Mouse (Mus musculus) small intestine, adult 2 months (tissue): ENCODE measurements around the gene BC004004. TPM values are rescaled to one million over a fixed set of nuclear protein-coding genes. Genes with fewer than 3 reads are reported as not detected.

Experiments used
- H3K27ac ChIP-seq: fragments of 200-500 bp; 2 replicates; pipeline ENCODE4 v1.5.1; 2012; ENCODE audit warnings: low read depth, low read length, control low read depth, inconsistent platforms; ENCODE audit not compliant: insufficient read depth
- H3K27me3 ChIP-seq: fragments of 200-500 bp; 2 replicates; pipeline ENCODE4 v1.6.1; 2012; ENCODE audit warnings: mild to moderate bottlenecking, moderate library complexity, low read length, inconsistent platforms; ENCODE audit not compliant: control insufficient read depth, insufficient read depth
- H3K36me3 ChIP-seq: fragments of 200-500 bp; 2 replicates; pipeline ENCODE4 v1.6.1; 2012; ENCODE audit warnings: mild to moderate bottlenecking, low read length, control low read depth, inconsistent platforms; ENCODE audit not compliant: control insufficient read depth, insufficient read depth
- H3K4me1 ChIP-seq: fragments of 200-500 bp; 2 replicates; pipeline ENCODE4 v1.6.1; 2012; ENCODE audit warnings: low read length, inconsistent platforms, mixed read lengths; ENCODE audit not compliant: control insufficient read depth, insufficient read depth, insufficient read length
- H3K4me3 ChIP-seq: fragments of 200-500 bp; 2 replicates; pipeline ENCODE4 v1.5.1; 2012; ENCODE audit warnings: low read depth, mild to moderate bottlenecking, control low read depth, inconsistent platforms, low read length, moderate library complexity
- CTCF ChIP-seq: fragments of 200-500 bp; IDR thresholded peaks from 2 replicates; pipeline ENCODE4 v1.5.1; 2012; ENCODE audit warnings: low read depth, mild to moderate bottlenecking, control low read depth, inconsistent platforms, low read length, moderate library complexity, mixed read lengths; ENCODE audit not compliant: insufficient replicate concordance, insufficient read length; ENCODE audit errors: extremely low read depth
- POLR2A ChIP-seq: fragments of 200-500 bp; IDR thresholded peaks from 2 replicates; pipeline ENCODE4 v1.6.1; 2012; ENCODE audit warnings: low read depth, mild to moderate bottlenecking, control low read depth, inconsistent platforms, low read length, moderate library complexity
- WGBS: fragments of 180-500 bp; shearing (Covaris S2); methylation state at CpG from one replicate; pipeline ENCODE4 v1.1.7; 2018; 5-methylcytosine and 5-hydroxymethylcytosine counted together
- polyA plus RNA-seq: library from polyadenylated mRNA; depleted of rRNA; stranded (reverse); fragments of >200 nt; gene quantifications from 2 replicates; pipeline ENCODE4 v1.2.3, GENCODE M21; 2012

The BC004004 gene
- polyA plus RNA-seq, 1 experiment, result 48.7 TPM

- Histone ChIP-seq H3K36me3 (peaks cover 45% of the 10 kb centered on the region), H3K27ac (no peak overlapping the region)
These were observed 63.6 kb downstream of the BC004004 start for GRCm38 (mm10) chr17:29332186-29332685.

GRCm38 (mm10) chr17:29336266-29336990 is 67.8 kb downstream of the BC004004 start:
- Histone ChIP-seq H3K4me1 (no peaks in the 10 kb centered on the region), H3K27ac (no peak overlapping the region), H3K36me3 (peaks cover 74% of the 10 kb centered on the region), H3K27me3 (no peaks in the 10 kb centered on the region), H3K4me3 (no peak overlapping the region)
- TF ChIP-seq POLR2A (no peak), CTCF (no peak)
- 92% methylated on average over 19 of the region's 19 CpGs for WGBS

More at GRCm38 (mm10) chr17:29332186-29332685, 63.6 kb downstream of the BC004004 start:
- WGBS, result 78% methylated on average over 4 of the region's 4 CpGs
- Histone ChIP-seq H3K27me3 (no peaks in the 10 kb centered on the region), H3K4me1 (no peaks in the 10 kb centered on the region), H3K4me3 (no peak overlapping the region)
- TF ChIP-seq CTCF (no peak), POLR2A (no peak)

DNA sequence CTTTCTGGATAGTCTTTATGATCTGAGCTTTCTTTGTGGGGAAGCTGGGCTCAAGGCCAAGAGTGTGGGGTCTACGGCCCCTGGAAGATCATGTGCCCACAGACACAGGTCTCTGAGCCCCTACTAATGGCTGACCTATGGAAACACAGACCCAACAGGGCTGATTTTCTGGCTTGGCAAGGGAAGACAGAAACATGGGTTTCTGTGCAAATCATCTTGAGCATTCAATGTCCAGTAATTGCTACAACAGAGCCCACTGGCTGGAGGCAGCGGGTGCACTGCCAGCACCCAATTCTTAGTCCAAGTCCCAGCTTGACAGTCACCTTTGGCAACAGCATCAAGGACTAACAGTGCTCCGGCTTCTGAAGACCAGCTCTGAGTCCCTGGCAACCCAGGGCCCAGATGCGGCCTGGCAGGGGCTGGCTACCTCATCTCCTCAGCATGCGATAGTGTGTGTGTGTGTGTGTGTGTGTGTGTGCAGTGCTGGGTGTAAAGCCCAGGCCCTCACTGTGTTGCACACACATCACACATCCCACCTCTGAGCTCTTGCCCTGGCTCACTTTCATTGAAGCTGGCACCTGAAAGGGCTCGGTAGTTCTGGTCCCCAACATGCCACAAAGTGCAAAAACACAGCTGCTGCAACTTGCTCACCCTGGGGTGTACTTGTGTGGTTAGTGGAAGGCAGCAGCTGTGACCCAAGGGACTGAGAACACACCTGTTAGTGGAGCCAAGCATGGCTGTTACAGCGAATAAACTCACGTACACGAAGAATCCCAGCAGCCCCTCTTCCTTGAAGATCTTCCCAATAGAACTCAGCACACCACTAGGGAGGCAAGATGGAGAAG is 69.6 kb downstream of the BC004004 start:
- Histone ChIP-seq H3K27me3 (no peaks in the 10 kb centered on the region), H3K4me3 (no peak overlapping the region), H3K4me1 (no peaks in the 10 kb centered on the region; the same call in 1 of the 2 replicates), H3K27ac (no peak overlapping the region), H3K36me3 (peaks cover 60% of the 10 kb centered on the region)
- TF ChIP-seq POLR2A, result no peak
- TF ChIP-seq CTCF, result no peak
- 88% methylated on average over 9 of the region's 9 CpGs for WGBS

DNA sequence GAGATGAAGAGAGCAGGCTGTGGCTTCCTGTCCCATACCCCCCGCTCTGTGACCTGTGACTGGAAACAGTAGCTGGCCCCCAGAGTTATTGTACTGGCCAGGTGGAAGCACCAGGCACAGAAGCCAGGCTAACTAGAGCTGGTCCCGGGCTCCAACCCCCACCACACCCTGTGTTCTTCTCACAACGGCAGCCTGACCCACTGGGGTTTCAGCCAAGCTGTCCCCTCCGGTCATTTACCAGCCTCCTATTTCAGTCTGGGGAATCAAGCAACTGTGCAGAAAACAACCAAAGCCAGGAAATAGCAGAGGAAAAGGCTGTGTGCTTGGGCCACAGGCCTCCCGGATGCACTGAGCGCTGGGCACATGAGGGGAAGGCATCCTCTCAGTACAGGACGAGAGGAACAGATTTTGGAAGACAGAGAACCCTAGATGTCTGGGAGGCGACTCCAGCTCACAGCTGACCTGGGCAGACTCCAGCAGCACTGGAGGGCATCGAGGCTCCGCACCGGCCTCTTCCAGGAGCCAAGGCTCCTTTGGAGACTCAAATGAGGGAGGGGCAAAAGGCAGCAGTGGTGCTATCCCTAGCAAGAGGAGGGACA is 70.7 kb downstream of the BC004004 start:
- WGBS, result 81% methylated on average over 11 of the region's 11 CpGs

DNA sequence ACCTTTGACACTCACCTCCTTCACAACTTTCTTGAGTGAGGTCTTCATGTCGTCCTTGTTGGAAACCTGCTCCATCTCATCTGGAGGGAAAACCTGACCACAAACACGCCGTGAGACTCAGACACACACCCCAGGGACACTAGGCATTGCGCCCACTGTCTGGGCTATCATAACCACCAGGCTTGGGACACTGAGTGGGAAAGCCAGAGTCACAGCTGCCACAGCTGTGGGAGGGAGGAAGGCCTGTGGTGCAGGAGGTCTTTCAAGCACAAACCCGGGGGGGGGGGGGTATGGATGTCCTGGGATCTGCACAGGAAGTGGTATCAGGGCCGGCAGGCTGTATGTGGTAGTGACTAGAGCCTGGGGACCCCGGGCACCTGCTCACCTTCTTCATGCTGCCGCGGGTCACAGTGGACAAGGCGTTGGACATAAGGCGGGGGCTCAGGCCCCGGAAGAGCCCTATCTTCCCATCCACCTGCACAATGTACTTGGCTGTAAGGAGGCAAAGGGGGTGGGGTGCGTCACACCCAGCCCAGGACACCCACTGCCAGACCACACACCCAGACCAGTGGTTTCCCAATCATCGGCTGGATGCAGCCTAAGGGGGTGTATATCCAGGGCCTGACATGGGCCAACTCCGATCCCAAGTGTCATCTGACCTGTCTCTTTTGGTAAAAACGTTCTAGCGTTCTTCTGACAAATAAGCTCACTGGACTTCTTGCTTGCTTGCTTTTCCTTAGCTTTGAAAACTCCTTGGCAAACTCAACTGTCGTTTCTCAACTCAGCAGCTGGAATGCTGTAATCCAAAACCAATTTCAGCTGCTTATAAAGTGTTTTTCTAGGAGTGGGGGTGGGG is 72.0 kb downstream of the BC004004 start:
- H3K27ac ChIP-seq, result no peak overlapping the region
- 82% methylated on average over 18 of the region's 18 CpGs for WGBS

More for the DNA sequence above, 70.7 kb downstream of the BC004004 start:
- H3K4me1 ChIP-seq, result no peaks in the 10 kb centered on the region; the same call in 1 of the 2 replicates
- H3K27ac ChIP-seq, result no peak overlapping the region
- peaks cover 55% of the 10 kb centered on the region for H3K36me3 ChIP-seq
- H3K4me3 ChIP-seq, result no peak overlapping the region
- H3K27me3 ChIP-seq, result no peaks in the 10 kb centered on the region
- no peak for TF ChIP-seq POLR2A
- no peak for TF ChIP-seq CTCF

GRCm38 (mm10) chr17:29341591-29342003 is 73.0 kb downstream of the BC004004 start:
- Histone ChIP-seq H3K4me3 (no peak overlapping the region), H3K27ac (no peak overlapping the region), H3K27me3 (no peaks in the 10 kb centered on the region), H3K4me1 (peaks cover 3% of the 10 kb centered on the region), H3K36me3 (peaks cover 42% of the 10 kb centered on the region)
- WGBS, result 50% methylated on average over 9 of the region's 9 CpGs
- TF ChIP-seq CTCF, result no peak; the same call in 1 of the 2 replicates
- TF ChIP-seq POLR2A, result no peak

More for the DNA sequence above, 72.0 kb downstream of the BC004004 start:
- H3K27me3 ChIP-seq, result no peaks in the 10 kb centered on the region
- H3K4me1 ChIP-seq, result no peaks in the 10 kb centered on the region; the same call in 1 of the 2 replicates
- peaks cover 51% of the 10 kb centered on the region for H3K36me3 ChIP-seq
- TF ChIP-seq CTCF (no peak), POLR2A (no peak)
- H3K4me3 ChIP-seq, result no peak overlapping the region
